Mouse (Mus musculus) erythroblast, adult 5-6 weeks (primary cell): ENCODE results near the gene Elmod1. TPM values are rescaled to one million over a fixed set of nuclear protein-coding genes. Genes with fewer than 3 reads are reported as not detected.

ENCODE experiments used
- ATAC-seq: replicated peaks from 2 replicates; pipeline ENCODE4 v1.8.0; 2016; ENCODE audit warnings: moderate number of reproducible peaks, mild to moderate bottlenecking, moderate TSS enrichment, inconsistent platforms; ENCODE audit not compliant: poor library complexity, low FRiP score, severe bottlenecking
- total RNA-seq, 2 experiments: library from RNA; stranded (forward) in 1 of 2; stranded (reverse) in 1 of 2; fragments of 150-400 nt in 1 of 2; fragments of 200-764, 138-1000 nt in 1 of 2; gene quantifications; 2 replicates each; pipeline versions ENCODE4 v1.2.3 to v1.2.4; 2015 to 2017; ENCODE audit warnings: low replicate concordance in 2 of 2

The Elmod1 gene
- total RNA-seq, 2 experiments from 2014 or later = 1.1 TPM; not detected in 1

GRCm38 (mm10) chr9:53915929-53916721 lies 59.0 kb downstream of the Elmod1 start:
- ATAC-seq = no peak

- no peak for ATAC-seq
These were observed 64.3 kb downstream of the Elmod1 start for GRCm38 (mm10) chr9:53910823-53911222.

GRCm38 (mm10) chr9:53910331-53910730 lies 64.8 kb downstream of the Elmod1 start:
- ATAC-seq = no peak

GRCm38 (mm10) chr9:53906798-53907197 lies 68.3 kb downstream of the Elmod1 start:
- ATAC-seq = no peak

- no peak for ATAC-seq
These were observed 69.7 kb downstream of the Elmod1 start for GRCm38 (mm10) chr9:53905418-53905817.

- no peak for ATAC-seq
These were observed 71.8 kb downstream of the Elmod1 start for GRCm38 (mm10) chr9:53903215-53903842.

GRCm38 (mm10) chr9:53899836-53900235 lies 75.3 kb downstream of the Elmod1 start:
- no peak for ATAC-seq

GRCm38 (mm10) chr9:53895827-53896226 lies 79.3 kb downstream of the Elmod1 start:
- no peak for ATAC-seq

- ATAC-seq = no peak
These were observed 85.0 kb downstream of the Elmod1 start for GRCm38 (mm10) chr9:53890075-53890474.

GRCm38 (mm10) chr9:53883588-53884280 lies 91.4 kb downstream of the Elmod1 start:
- ATAC-seq = no peak

GRCm38 (mm10) chr9:53877423-53877822 lies 97.7 kb downstream of the Elmod1 start:
- ATAC-seq = no peak

GRCm38 (mm10) chr9:53873239-53873638 lies 101.9 kb downstream of the Elmod1 start:
- ATAC-seq = no peak

Other genes with a start within 250 kb of the Elmod1 start
- gene Slc35f2, start 203.8 kb downstream of the Elmod1 start, total RNA-seq (2015; ENCODE audit: low replicate concordance) = not detected in 2 replicates
- not detected in 2 replicates for gene Slc35f2, start 203.8 kb downstream of the Elmod1 start, total RNA-seq (2017; ENCODE audit: low replicate concordance)
- gene Sln, start 125.1 kb downstream of the Elmod1 start, total RNA-seq (2015; ENCODE audit: low replicate concordance) = not detected in 2 replicates
- gene Sln, start 125.1 kb downstream of the Elmod1 start, total RNA-seq (2017; ENCODE audit: low replicate concordance) = not detected in 2 replicates
- not detected in 2 replicates for gene Tnfaip8l3, start 93.1 kb upstream of the Elmod1 start, total RNA-seq (2015; ENCODE audit: low replicate concordance)
- not detected in 2 replicates for gene Tnfaip8l3, start 93.1 kb upstream of the Elmod1 start, total RNA-seq (2017; ENCODE audit: low replicate concordance)